Mouse (Mus musculus): ENCODE results near the gene E2f1.

DNA sequence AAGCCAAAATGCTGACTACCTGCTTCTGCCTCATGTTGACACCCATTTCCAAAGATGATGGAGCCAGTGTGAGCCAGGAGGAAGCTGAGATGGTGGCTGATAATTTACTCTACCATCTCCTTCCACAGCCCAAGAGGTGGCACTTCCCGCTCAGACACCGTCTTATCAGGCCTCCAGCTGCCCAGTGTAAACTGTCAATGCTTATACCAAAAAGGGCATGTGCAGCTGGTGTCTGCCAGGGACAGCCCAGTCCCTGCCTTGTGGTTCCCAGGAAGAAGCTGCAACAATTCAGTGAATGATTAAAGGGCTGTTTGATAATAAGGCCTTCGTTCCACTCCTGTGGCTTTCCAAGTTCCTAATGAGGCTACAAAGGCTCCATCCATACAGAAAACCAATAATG, 31.0 kb downstream of the E2f1 start:
- TF ChIP-seq EP300 (IDR thresholded peaks at IDR 0.05; ENCODE audit: low read depth) (no peak), CTCF (IDR thresholded peaks at IDR 0.05; ENCODE audit: low read depth) (no peak)

Data from heart, postnatal 0 days (tissue).